In the genomic region with DNA sequence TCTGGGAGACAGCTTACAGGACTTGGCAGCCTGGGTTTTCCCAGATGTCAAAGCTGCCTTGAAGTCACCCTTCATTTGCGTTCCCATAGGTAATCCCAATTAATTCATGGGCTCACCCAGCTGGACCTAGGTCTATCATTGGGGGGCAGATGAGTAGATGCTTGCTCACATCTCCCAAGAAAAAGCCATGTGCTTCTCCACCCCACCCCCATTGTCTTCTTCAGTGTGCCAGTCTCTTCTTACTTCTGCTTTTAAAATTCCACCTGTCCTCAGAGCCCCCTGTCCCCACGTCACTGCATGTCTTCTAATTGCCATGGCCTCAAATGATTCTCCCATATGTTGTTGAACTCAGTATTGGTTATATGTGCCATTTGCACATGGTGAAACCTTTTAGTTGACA, we compare ENCODE assay signal across 25 mouse cellular contexts.
"Had no signal": no experiment of that assay in that cellular context is flagged by ENCODE, and none has a peak within 500 bp of the region (broad histone marks: within the 10 kb centered on the region; RNA-seq: fewer than 3 reads in every experiment).

No protein-coding gene starts in this region.

- H3K4me2 ChIP-seq: embryonic facial prominence, embryonic 12.5 days; embryonic facial prominence, embryonic 13.5 days; embryonic facial prominence, embryonic 15.5 days; forebrain, embryonic 12.5 days; forebrain, embryonic 13.5 days; forebrain, embryonic 15.5 days had no signal

- H3K36me3 ChIP-seq: embryonic facial prominence, embryonic 10.5 days; embryonic facial prominence, embryonic 12.5 days; embryonic facial prominence, embryonic 13.5 days; embryonic facial prominence, embryonic 15.5 days; forebrain, embryonic 10.5 days; forebrain, embryonic 12.5 days; forebrain, embryonic 15.5 days had no signal

- DNase-seq: cerebellum, adult 9-10 months; cerebellum, adult 9-11 months; cerebellum, postnatal 10 days; cerebellum, postnatal 14 days; cerebellum, postnatal 25 days; cerebellum, postnatal 36 days; embryo, embryonic 11 days; forebrain, postnatal 0 days; gastrocnemius, adult 2 months; gastrocnemius, postnatal 10 days; gastrocnemius, postnatal 14 days; gastrocnemius, postnatal 25 days; gastrocnemius, postnatal 36 days; heart, adult 11 months; heart, adult 18-20 months; heart, adult 2 months had no signal

- H3K4me1 ChIP-seq: forebrain, embryonic 10.5 days; forebrain, embryonic 12.5 days; forebrain, embryonic 13.5 days; forebrain, embryonic 15.5 days had no signal

- H3K9me3 ChIP-seq: embryonic facial prominence, embryonic 10.5 days; embryonic facial prominence, embryonic 12.5 days; embryonic facial prominence, embryonic 13.5 days; embryonic facial prominence, embryonic 15.5 days; forebrain, embryonic 10.5 days; forebrain, embryonic 12.5 days; forebrain, embryonic 13.5 days; forebrain, embryonic 15.5 days had no signal

- H3K27ac ChIP-seq: embryonic facial prominence, embryonic 10.5 days; embryonic facial prominence, embryonic 12.5 days; embryonic facial prominence, embryonic 13.5 days; embryonic facial prominence, embryonic 15.5 days; forebrain, embryonic 10.5 days; forebrain, embryonic 12.5 days; forebrain, embryonic 13.5 days; forebrain, embryonic 15.5 days; gastrocnemius, adult 2 months; heart, adult 2 months had no signal

- H3K4me3 ChIP-seq: embryonic facial prominence, embryonic 10.5 days; embryonic facial prominence, embryonic 12.5 days; embryonic facial prominence, embryonic 13.5 days; embryonic facial prominence, embryonic 15.5 days; erythroblast, embryonic 14.5 days; forebrain, embryonic 10.5 days; forebrain, embryonic 12.5 days; forebrain, embryonic 13.5 days; forebrain, embryonic 15.5 days; gastrocnemius, adult 2 months; heart, adult 2 months had no signal

- H3K27me3 ChIP-seq: embryonic facial prominence, embryonic 12.5 days; forebrain, embryonic 13.5 days; forebrain, embryonic 15.5 days had no signal

- H3K9ac ChIP-seq: embryonic facial prominence, embryonic 12.5 days; embryonic facial prominence, embryonic 13.5 days; embryonic facial prominence, embryonic 15.5 days; forebrain, embryonic 12.5 days; forebrain, embryonic 13.5 days; forebrain, embryonic 15.5 days; forebrain, postnatal 0 days had no signal
